Mouse (Mus musculus) stomach, embryonic 16.5 days (tissue): ENCODE data around the gene Shld2. TPM values are rescaled to one million over a fixed set of nuclear protein-coding genes. Genes with fewer than 3 reads are reported as not detected.
"Not testable (repeated sequence)": the region's sequence is repeated elsewhere in the genome, so short reads cannot be mapped to it uniquely, and the experiment has no call there.

ENCODE experiments used
- ATAC-seq: fragments of 200-750 bp; cut with Nextera tagmentation; 2 replicates; pipeline ENCODE4 v1.8.0; 2017; ENCODE audit warnings: moderate number of reproducible peaks, moderate TSS enrichment; ENCODE audit not compliant: insufficient read depth, low FRiP score
- H3K27ac ChIP-seq: fragments of 300-500 bp; sonication (generic); 2 replicates; pipeline ENCODE4 v1.5.1; 2014; ENCODE audit warnings: low read length
- H3K27me3 ChIP-seq: fragments of 300-500 bp; sonication (generic); 2 replicates; pipeline ENCODE4 v1.6.1; 2014; ENCODE audit warnings: low read length, control low read depth, mixed read lengths; ENCODE audit not compliant: control insufficient read depth, insufficient read depth
- H3K36me3 ChIP-seq: fragments of 300-500 bp; sonication (generic); 2 replicates; pipeline ENCODE4 v1.6.1; 2014; ENCODE audit warnings: low read length; ENCODE audit not compliant: control insufficient read depth, insufficient read depth
- H3K4me1 ChIP-seq: fragments of 300-500 bp; sonication (generic); 2 replicates; pipeline ENCODE4 v1.6.1; 2014; ENCODE audit warnings: low read length, control low read depth, mixed read lengths; ENCODE audit not compliant: control insufficient read depth, insufficient read depth
- H3K4me2 ChIP-seq: fragments of 300-500 bp; sonication (generic); 2 replicates; pipeline ENCODE4 v1.6.1; 2014; ENCODE audit warnings: low read depth, low read length, mixed read lengths
- H3K4me3 ChIP-seq: fragments of 300-500 bp; sonication (generic); replicated peaks from 2 replicates; pipeline ENCODE4 v1.5.1; 2014; ENCODE audit warnings: mild to moderate bottlenecking, low read length
- H3K9ac ChIP-seq: fragments of 300-500 bp; sonication (generic); 2 replicates; pipeline ENCODE4 v1.6.1; 2014; ENCODE audit warnings: low read length
- H3K9me3 ChIP-seq: fragments of 300-500 bp; sonication (generic); replicated peaks from 2 replicates; pipeline ENCODE4 v1.6.1; 2016; ENCODE audit warnings: low read length, control low read depth; ENCODE audit not compliant: control insufficient read depth
- WGBS: fragments of 180-500 bp; shearing (Covaris S2); extraction: QIAGEN DNeasy Blood & Tissue Kit; methylation state at CpG from one replicate; pipeline ENCODE4 v1.1.7; 2014; 5-methylcytosine and 5-hydroxymethylcytosine counted together
- polyA plus RNA-seq: library from polyadenylated mRNA; unstranded; fragments of >200 nt; fragmentation: Nextera tagmentation; extraction: Ambion mirVana; gene quantifications from 2 replicates; pipeline ENCODE4 v1.2.1, GENCODE M21; 2015

The Shld2 gene
- polyA plus RNA-seq, 1 experiment from 2014 or later = 6.1 TPM

DNA sequence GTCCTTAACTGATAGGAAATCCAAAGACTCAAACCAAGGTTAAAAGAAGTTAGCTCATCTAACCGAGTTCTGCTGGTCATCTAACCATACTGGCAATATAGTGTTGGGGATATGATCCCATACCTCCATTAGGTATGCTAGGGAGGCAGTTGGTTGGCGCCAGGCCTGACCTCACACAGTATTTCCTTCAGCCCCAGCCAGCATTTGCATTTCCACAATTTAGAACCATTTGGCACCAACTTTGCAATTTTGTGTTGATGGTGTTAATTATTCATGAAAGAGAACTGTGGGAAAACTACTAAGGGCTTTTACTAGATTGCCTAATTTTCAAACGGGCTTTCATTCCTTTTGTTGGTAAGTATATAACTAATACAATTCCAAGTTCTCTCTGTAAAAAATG, 21.6 kb upstream of the Shld2 start:
- H3K9me3 ChIP-seq = no peaks in the 10 kb centered on the region
- H3K9ac ChIP-seq = no peak overlapping the region
- no peaks in the 10 kb centered on the region for H3K27me3 ChIP-seq
- no peaks in the 10 kb centered on the region for H3K4me1 ChIP-seq
- no peak overlapping the region for H3K4me2 ChIP-seq
- ATAC-seq = no peak
- no peak overlapping the region for H3K4me3 ChIP-seq
- 82% methylated on average over 3 of the region's 3 CpGs for WGBS
- H3K27ac ChIP-seq = no peak overlapping the region
- H3K36me3 ChIP-seq = peaks cover 32% of the 10 kb centered on the region

DNA sequence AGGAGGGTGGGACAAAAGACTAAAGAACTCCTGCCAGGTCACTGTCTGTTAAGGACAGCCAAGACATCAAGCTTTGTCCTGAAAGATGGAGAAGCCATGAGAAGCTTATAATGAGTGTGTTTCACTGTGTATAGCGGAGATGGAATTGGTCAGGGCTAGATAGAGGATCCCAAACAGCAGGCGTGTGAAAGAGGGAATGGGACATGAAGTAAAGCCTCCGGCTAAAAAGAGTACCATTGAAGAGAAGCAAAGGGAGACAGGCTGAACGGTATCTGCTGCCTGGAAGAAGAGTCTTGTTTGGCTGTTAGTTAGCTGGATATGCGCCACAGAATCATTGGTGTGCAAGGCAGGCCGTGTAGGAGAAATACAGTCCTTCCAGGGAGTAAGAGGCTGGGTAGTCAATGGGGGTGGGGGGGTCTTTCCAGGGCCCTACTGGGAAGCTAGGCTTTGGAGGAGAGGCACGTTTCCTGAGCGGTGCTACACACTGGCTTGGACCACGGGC, 20.4 kb upstream of the Shld2 start:
- H3K36me3 ChIP-seq = peaks cover 29% of the 10 kb centered on the region
- 93% methylated on average over 9 of the region's 9 CpGs for WGBS

DNA sequence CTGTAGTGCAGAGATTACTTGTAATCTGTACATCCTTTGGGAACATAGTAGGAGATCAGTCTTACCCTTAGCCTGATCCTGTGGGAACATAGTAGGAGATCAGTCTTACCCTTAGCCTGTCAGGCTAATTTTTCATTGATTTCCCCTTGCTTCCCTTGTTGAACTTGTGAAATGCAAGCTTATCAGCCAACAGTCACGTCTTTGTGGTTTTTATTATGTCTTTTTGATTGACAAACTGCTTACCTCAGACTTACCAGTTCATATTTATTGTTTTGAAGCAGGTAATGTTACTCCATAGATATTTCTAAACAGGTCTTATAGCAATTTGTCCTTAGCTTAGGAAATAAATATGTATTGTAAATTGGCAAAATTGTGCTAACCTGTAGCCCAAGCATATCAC, 17.3 kb upstream of the Shld2 start:
- no peak overlapping the region for H3K4me3 ChIP-seq
- no peak overlapping the region for H3K27ac ChIP-seq
- no peaks in the 10 kb centered on the region for H3K4me1 ChIP-seq
- H3K4me2 ChIP-seq = no peak overlapping the region
- H3K36me3 ChIP-seq = peaks cover 31% of the 10 kb centered on the region
- H3K27me3 ChIP-seq = no peaks in the 10 kb centered on the region
- no peak overlapping the region for H3K9ac ChIP-seq
- no peaks in the 10 kb centered on the region for H3K9me3 ChIP-seq
- 60% methylated on average over 1 of the region's 1 CpGs for WGBS
- ATAC-seq = no peak

More for the DNA sequence above, 20.4 kb upstream of the Shld2 start:
- H3K27ac ChIP-seq = no peak overlapping the region
- no peaks in the 10 kb centered on the region for H3K4me1 ChIP-seq
- no peaks in the 10 kb centered on the region for H3K27me3 ChIP-seq
- H3K9me3 ChIP-seq = no peaks in the 10 kb centered on the region
- no peak overlapping the region for H3K9ac ChIP-seq
- ATAC-seq = no peak
- no peak overlapping the region for H3K4me2 ChIP-seq
- H3K4me3 ChIP-seq = no peak overlapping the region

DNA sequence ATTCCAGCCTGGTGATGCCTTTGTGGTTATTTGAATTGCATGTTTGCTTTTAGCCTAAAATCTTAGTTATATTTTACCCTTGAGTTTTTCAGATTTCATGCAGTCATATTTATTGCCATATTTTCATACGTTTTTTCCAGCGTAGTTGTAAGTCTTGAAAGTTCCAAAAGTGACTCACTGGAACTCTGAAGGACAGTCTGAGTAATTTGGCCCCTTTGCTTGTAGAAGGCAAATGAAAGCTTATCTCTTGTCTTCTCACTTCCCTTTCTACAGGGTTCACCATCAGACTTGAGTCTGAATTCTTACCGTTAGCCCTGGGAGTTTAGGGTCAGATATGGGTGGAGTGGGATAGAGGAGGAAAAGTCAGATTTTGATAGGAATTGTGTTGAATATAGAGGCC, 16.3 kb upstream of the Shld2 start:
- Histone ChIP-seq H3K9ac (no peak overlapping the region), H3K4me2 (no peak overlapping the region), H3K4me3 (no peak overlapping the region), H3K4me1 (no peaks in the 10 kb centered on the region), H3K27ac (no peak overlapping the region), H3K36me3 (peaks cover 31% of the 10 kb centered on the region), H3K9me3 (no peaks in the 10 kb centered on the region), H3K27me3 (no peaks in the 10 kb centered on the region)
- WGBS = 81% methylated on average over 3 of the region's 3 CpGs
- ATAC-seq = no peak

DNA sequence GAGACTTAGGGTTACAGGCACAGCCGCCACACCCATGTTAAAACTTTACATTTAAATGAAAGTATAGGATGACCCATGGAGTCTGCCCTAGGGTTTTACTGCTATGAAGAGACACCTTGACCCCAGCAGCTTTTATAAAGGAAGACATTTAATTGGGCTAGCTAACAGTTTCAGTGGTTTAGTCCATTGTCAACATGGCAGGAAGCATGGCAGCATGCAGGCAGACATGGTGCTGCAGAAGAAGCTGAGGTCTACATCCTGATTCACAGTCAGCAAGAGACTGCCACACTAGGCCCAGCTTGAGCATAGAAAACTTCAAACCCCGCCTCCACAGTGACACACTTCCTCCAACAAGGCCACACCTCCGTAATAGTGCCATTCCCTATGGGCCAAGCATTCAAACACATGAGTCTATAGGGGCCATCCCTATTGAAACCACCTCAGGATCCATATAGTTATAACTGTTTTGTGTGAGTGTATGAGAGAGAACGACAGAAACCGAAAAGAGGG, 13.3 kb upstream of the Shld2 start:
- Histone ChIP-seq H3K27ac (no peak overlapping the region), H3K9ac (no peak overlapping the region), H3K4me2 (no peak overlapping the region), H3K27me3 (no peaks in the 10 kb centered on the region), H3K36me3 (peaks cover 12% of the 10 kb centered on the region), H3K4me1 (no peaks in the 10 kb centered on the region), H3K4me3 (no peak overlapping the region), H3K9me3 (no peaks in the 10 kb centered on the region)
- 95% methylated on average over 5 of the region's 5 CpGs for WGBS
- ATAC-seq = no peak

DNA sequence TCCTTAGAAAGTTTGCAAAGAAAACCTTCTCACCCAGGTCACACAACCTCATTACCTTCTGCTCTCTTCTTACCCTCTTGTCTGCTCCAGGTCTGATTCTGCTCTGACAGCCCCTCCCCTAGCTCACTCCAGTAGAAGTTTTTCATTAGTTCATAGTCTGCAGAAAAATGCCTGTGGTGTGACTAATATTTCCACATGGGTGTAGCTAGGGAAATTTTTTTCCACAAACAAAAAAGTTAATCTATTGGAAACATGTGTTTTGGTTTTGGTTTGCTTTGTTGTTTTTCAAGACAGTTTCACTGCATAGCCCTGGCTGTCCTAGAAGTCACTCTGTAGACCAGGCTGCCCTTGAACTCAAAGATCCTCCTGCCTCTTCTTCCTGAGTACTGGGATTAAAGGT, 7.8 kb upstream of the Shld2 start:
- H3K36me3 ChIP-seq = peaks cover under 1% of the 10 kb centered on the region; the same call in 1 of the 2 replicates
- no peak overlapping the region for H3K4me3 ChIP-seq
- ATAC-seq = no peak
- no peak overlapping the region for H3K9ac ChIP-seq
- no peak overlapping the region for H3K27ac ChIP-seq
- H3K4me1 ChIP-seq = peaks cover 8% of the 10 kb centered on the region
- H3K4me2 ChIP-seq = no peak overlapping the region
- no peaks in the 10 kb centered on the region for H3K27me3 ChIP-seq
- H3K9me3 ChIP-seq = no peaks in the 10 kb centered on the region

DNA sequence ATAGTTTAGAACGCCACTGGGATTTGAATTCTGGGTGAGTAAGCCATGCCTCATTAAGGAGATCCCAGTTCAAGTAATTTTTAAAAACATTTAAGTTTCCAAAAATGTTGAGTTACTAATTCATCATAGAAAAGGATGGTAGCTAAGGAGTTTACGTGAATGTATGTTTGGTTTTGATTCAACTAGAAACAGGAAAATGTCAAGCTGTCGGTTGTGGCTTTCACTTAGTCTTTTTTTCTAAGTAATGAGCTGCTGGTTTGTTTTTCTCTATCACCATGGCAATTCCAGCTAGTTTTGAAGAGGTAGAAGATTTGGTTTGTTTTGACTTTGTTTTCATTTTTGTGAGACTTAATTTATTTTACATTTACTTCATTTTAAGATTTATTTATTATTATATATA, 7.1 kb upstream of the Shld2 start:
- no peaks in the 10 kb centered on the region for H3K27me3 ChIP-seq
- peaks cover 10% of the 10 kb centered on the region for H3K4me1 ChIP-seq
- 71% methylated on average over 3 of the region's 3 CpGs for WGBS
- ATAC-seq = no peak
- H3K4me2 ChIP-seq = no peak overlapping the region
- H3K27ac ChIP-seq = no peak overlapping the region
- no peak overlapping the region for H3K4me3 ChIP-seq
- H3K36me3 ChIP-seq = no peaks in the 10 kb centered on the region
- H3K9me3 ChIP-seq = no peaks in the 10 kb centered on the region
- no peak overlapping the region for H3K9ac ChIP-seq

DNA sequence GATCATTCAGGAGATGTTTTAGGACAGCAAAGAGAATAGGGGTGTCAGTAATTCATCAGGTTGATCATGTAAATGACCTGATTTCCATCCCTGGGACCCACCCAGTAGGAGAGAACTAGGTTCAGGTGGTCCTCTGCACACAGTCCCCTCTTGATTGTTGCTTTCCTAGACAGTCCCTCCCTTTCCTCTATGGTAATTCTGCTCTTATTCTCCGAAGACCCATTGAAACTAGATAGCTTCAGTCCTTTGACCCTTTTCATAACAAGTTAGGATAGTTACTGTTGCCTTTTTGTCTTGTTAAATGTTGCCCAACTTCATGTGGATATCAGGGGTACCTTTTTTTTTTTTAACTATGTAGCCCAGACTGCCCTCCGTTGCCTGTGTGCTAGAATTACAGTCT, 6.1 kb upstream of the Shld2 start:
- Histone ChIP-seq H3K9me3 (no peaks in the 10 kb centered on the region), H3K4me1 (peaks cover 10% of the 10 kb centered on the region), H3K36me3 (no peaks in the 10 kb centered on the region), H3K27ac (no peak overlapping the region), H3K4me3 (no peak overlapping the region), H3K27me3 (no peaks in the 10 kb centered on the region), H3K4me2 (no peak overlapping the region), H3K9ac (no peak overlapping the region)
- WGBS = 90% methylated on average over 2 of the region's 2 CpGs
- ATAC-seq = no peak

DNA sequence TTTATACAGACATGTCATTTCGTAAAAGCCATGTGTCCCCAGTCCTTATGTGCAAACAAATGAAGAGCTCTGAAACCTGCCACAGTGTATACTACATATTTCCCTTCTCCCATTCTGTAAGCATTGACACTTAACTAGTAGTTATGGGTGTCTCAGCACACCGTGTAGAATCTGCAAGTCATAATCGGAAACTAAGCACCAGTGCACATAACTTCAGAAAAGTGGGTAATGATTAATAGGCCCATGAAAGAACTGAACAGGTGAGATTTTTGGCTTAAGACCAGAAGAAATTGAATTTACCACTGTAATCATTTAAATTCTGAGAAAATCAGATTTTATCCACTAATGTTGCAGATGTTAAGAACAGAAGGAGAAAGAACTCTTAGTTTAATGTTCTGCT, 4.5 kb upstream of the Shld2 start:
- no peak for ATAC-seq
- Histone ChIP-seq H3K9me3 (no peaks in the 10 kb centered on the region), H3K4me1 (peaks cover 11% of the 10 kb centered on the region), H3K4me3 (no peak overlapping the region), H3K4me2 (no peak overlapping the region), H3K36me3 (no peaks in the 10 kb centered on the region), H3K27me3 (no peaks in the 10 kb centered on the region), H3K9ac (no peak overlapping the region), H3K27ac (no peak overlapping the region)
- WGBS = 47% methylated on average over 3 of the region's 3 CpGs

DNA sequence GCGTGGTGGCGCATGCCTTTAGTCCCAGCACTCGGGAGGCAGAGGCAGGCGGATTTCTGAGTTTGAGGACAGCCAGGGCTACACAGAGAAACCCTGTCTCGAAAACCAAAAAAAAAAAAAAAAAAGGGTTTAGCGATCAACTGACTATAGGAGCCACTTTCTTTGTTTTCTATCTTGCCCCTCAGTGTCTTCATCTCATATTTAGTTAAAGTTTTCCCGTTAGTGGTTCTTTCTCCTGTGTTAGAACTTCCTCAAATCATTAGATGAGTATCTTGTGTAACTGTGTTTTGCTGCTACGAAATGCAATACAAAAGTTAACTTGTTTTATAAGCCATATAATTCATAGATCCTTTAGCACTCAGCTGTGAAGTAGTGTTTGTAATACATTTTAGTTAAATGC, 4.1 kb upstream of the Shld2 start:
- not testable (repeated sequence) for ATAC-seq, H3K4me3 ChIP-seq, H3K4me2 ChIP-seq, H3K36me3 ChIP-seq, H3K9ac ChIP-seq, H3K27me3 ChIP-seq, H3K9me3 ChIP-seq, H3K27ac ChIP-seq
- 80% methylated on average over 8 of the region's 8 CpGs for WGBS
- H3K4me1 ChIP-seq = peaks cover 15% of the 10 kb centered on the region
